Mouse (Mus musculus) thymus, adult 18-20 months (tissue): Measurements from ENCODE around the gene Dlg1.

ENCODE experiments used
- DNase-seq, 2 experiments: peaks; one replicate each; pipeline ENCODE4 v3.0.0; 2022; ENCODE audit warnings: mixed read lengths in 2 of 2

Gene Dlg1

DNA sequence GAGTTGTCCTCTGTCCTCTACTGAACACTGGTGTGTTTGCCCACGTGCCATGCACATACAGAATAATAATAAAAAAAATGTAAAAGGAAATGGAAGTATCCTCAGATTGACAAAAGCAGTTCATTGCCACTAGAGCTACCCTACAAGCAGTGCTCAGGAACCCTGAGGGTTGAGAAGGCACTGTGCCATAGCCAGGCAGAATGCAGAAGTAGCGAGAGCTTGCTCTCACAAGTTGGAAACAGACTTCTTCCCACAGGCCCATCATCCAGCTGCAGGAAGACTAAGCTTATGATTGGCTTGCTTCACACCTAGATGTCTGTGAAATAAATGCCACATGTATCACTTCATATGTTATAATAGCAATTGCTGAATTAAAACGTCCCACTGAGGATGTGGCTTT lies 203.7 kb downstream of the Dlg1 start:
- DNase-seq = no peak

DNA sequence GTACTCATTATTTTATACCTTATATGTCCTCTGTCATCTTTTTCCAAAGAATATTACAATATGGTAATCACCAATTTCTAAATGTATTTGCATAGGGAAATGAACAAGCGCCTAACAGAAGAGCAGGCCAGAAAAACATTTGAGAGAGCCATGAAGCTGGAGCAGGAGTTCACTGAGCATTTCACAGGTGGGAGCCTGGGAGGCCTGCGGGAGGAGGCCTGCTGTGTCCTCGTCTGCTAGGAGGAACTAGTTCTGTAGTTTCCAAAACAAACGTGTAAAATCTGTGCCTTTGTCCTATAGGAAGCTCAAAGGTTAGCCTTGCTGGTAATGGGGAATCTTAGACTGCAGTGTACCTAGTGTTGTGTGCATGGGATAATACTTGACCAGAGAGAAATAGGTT lies 204.5 kb downstream of the Dlg1 start:
- no peak for DNase-seq

DNA sequence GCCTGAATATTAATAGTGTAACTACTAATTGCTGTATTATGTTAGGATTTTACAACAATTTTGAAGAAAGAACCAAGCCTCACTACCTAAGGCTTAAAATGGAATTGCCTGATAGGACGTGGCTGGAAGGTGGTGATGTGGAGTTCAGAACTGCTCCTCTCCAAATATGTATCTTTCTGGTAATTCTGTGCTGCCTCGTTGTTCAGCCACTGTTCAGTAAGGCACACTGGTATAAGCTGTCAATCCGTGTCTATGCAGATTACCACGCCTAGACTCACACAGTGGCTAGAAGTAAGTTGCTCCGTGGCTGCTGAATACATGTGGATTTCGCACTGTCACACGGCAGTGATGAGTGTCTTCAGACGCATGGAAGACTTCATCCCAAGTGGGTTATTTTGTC lies 210.5 kb downstream of the Dlg1 start:
- DNase-seq = no peak

DNA sequence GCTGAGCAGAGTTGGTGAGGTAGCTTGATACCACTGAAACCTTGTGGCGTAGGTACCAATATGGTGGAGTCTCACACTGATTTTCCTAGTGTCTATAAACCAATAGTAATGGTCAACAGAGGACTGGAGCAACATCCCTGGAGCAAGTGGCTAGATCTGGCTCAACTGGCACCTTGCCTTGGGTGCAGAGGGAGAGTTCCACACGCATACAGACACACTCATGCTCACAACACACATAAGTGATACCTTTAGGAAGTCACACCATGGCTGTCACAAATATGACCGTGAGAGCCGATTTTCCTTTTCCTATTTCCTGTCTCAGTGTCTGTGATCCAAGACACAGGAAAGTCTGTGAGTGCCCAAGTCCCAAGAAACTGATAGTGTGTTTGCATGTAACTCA lies 212.1 kb downstream of the Dlg1 start:
- DNase-seq = no peak

- no peak for DNase-seq
Measured at GRCm38 (mm10) chr16:31876386-31876785, 213.1 kb downstream of the Dlg1 start.

- no peak for DNase-seq
Measured at GRCm38 (mm10) chr16:31878052-31878451, 214.8 kb downstream of the Dlg1 start.

- DNase-seq = peak in 1 of 2 experiments; percentile 13
Measured at GRCm38 (mm10) chr16:31878573-31879257, 215.5 kb downstream of the Dlg1 start, which contains the start of gene Meltf. Gene Meltf (plus strand): TSS chr16:31878810.

- no peak for DNase-seq
Measured at GRCm38 (mm10) chr16:31880146-31880840, 217.1 kb downstream of the Dlg1 start.

DNA sequence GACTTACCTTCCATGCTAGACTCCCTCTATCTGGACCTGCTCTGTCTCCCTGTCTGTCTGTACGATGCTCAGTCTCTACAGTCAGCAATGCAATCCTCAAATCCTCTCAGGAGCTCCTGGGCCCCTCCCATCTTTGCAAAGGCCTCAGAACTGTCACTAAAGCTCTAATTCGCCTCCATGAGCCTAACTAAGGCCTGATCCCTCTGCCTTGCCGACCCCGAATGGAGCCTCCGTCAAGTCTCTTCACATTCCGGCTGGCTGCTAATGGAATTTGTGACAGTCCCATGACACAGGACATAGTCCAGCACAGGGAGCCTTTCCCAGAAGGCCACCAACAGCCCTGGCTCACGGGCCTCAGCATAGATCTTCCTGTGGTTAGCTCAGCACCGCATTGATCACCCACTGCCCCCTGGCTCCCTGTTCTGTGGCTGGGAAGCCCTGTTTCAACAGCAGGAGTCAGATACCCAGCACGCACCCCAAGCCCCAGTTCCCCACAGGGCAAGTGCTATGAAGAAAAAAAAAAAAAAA lies 219.2 kb downstream of the Dlg1 start:
- DNase-seq = no peak

DNA sequence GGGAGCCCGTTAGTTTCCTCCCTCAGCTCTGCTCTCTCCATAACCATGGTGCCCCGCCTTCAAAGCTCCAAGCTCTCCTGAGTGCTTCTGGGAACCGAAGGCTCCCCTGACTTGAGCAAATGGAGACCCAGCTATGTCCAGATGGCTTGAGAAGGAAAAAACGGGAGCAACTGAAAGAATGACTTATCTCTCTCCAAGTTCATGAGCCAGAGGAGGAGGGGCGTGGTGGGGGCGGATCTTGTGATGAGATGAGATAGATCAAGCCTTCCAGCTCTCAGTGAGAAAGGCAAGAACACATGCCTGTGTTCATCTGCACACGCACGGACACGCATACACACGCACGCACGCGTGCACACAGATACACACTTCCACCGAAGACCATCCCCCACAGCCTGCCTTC lies 220.1 kb downstream of the Dlg1 start:
- no peak for DNase-seq

DNA sequence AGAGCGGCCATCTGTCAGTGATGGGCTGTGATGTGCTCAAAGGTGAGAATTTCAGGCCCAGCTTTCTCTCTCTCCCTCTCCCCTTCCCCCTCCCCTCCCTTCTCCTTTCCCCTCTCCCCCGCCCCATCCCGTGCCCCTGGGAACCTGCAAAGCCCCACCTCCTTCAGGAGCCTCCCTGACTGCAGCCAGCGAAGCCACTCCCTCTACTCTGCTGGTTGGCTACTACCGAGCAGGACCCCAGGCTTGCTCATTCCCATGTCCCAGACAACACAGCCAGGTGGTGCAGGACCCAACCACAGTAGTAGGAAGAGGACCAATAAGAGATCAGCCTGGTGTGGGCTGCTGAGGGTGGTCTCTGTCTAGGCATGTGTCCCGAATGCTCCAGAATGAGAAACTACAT lies 220.7 kb downstream of the Dlg1 start:
- no peak for DNase-seq

DNA sequence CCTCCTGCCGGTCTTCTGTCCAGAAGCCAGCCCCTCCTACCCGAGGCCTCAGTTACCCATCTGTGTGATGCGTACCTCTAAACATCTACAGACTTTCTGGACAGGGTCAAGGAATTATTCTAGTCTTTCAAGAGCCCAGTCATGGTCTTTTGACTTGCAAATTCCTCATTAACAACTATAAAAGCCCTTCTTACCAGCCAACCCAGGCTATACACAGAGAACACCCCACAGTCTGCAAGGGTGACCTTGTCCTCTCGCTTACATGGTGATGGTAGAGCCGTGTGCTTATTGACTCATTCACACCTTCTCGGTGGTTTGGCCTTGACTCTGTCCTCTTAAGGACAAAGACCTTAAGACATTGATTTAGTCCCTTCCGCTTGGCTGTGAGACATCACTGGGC lies 227.7 kb downstream of the Dlg1 start:
- DNase-seq = no peak

GRCm38 (mm10) chr16:31893396-31894141 lies 230.3 kb downstream of the Dlg1 start:
- no peak for DNase-seq

DNA sequence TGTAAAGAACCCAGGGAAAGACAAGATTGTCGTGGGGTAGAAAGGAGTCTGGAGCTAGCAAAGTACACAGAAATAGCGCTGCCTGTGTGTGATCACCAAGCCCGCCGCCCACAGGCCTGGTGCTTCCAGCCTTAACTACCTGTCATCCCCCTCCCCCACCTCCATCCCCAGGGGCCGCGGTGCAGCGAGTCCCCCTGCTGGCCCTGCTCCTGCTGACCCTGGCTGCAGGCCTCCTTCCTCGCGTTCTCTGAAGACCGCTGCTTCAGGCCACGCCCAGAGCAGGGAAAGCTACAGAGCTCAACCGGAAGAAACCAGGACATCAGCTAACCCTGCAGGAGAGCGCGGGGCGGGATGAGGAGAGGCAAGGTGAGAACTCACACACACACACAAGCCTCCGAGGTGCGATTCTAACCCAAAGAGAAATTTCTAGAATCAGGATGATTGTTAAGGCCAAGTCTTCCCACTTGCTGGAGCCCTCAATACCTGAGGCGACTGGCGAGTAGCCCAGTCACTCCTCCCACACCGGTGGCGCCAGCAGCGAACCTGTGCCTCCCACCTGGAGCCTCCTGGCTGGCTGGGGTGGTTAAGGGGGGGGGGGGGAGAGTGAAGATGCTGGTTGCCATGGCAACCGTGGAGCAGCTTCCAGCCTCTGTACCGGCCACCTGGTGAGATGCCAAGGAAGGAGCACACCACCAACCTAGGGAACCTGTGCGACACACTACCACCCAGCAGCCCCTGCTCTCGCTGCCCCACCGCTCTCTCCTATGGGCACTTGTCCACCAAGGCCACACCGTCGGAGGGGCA lies 233.9 kb downstream of the Dlg1 start:
- no peak for DNase-seq

GRCm38 (mm10) chr16:31898546-31899326 lies 235.5 kb downstream of the Dlg1 start:
- no peak for DNase-seq

DNA sequence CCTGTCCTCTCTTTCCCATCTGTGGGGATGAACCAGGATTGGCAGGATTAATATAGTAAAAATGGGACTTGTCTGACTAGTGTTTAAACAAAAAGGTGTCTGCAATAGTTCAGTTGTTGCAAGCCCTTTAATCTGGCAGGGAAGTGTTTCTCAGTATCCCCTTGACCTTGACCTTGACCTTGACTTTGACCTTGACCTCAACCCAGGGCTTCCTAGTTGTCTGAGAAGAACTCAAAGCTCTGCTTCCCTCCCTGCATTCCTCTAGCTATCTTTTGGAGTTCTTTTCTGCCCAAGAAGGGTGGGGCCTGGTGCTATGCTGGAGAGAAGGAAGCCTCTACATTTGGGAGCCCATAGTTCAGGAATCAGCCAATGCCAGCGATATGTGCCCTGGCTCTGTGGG lies 238.6 kb downstream of the Dlg1 start:
- no peak for DNase-seq

- no peak for DNase-seq
Measured at GRCm38 (mm10) chr16:31903239-31903638, 240.0 kb downstream of the Dlg1 start.

- DNase-seq = no peak
Measured at GRCm38 (mm10) chr16:31905331-31905730, 242.1 kb downstream of the Dlg1 start.

DNA sequence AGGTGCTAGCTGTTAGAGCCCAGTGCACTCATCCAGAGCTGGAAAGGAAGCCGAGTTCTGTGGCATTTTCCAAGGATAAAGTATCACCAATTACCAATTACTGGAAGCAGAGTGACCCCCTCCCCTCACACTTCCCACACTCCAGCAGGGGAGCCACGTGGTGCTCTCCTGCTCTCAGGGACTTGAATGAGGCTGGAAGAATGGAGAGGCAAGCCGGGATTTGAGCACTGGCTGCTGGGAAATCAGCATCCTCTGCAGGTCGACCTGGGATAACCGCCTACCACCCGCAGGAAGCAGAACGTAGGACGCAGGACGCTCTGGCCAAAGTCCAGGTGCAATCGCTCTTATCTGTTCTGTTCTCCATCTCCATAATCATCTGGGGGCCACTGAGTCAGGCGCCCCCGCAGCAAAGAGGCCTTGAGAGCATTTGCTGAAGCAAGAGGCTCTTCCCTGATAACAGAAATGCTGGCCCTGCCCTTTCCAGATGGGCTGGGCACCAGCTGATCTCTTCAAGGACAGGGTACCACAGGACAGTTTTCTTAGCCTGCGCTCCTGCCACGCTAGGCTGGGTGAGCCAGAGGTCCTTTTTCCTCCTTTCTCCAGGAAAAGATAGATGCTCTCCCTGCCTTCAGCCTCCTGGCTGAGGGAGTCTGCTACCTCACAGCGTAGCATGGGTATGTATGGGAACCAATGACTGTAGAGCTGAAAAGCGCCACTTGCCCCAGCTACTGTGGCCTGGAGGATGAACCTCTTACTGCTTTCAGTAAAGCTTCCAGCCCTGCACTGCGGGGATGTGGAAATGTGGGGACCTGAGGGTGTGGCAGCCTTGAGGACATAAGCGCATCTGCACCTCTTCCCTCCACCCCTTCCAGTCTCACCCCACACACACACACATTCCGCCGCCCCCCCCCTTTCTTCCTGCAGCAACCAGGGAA lies 242.9 kb downstream of the Dlg1 start:
- no peak for DNase-seq

DNA sequence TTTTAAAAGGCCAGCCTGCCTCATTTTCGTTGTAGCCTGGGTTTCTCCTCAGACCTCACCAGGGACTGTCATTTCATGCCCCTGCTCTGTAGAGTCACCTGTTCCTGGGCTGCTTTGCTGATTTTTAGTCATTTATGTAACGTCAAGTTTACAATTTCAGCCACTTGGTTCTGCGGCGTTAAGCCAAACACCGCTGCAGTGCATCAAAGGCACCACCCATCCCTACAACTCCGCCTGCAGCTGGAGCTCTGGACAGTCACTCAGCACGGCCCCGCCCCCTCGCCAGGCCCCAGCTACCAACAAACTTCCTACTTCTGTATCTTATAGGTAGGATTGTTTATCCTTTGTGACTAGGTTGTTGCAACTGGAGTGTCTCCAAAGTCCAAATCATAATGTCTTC lies 243.7 kb downstream of the Dlg1 start:
- DNase-seq = no peak

DNA sequence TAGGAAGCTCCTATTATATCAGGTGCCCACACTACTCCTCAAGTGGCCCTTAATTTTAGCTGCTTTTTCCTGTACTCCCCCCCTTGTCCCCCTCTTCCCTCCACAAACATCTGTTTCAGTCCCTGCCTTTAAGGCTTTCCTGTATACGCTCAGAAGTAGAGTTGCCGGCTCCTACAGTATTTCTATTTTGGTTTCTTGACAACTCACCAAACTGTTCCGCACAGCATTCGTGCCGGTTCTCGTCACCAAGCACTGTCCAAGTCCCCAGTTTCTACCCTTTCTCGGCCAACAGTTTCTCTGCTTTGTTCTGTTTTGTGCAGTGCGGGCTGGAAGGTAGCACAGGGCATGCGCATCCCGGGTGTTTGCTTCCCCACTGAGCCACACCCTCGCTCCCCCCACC lies 245.7 kb downstream of the Dlg1 start:
- no peak for DNase-seq
